Mouse (Mus musculus) neural tube, embryonic 10.5 days (tissue): Measurements from ENCODE around the gene Vmn1r229.

Experiments used
- DNase-seq: peaks from one replicate; pipeline ENCODE4 v3.0.0-alpha.2; 2017; ENCODE audit warnings: low spot score; ENCODE audit errors: extremely low spot score

Gene Vmn1r229

GRCm38 (mm10) chr17:20811255-20811654, at the start of gene Vmn1r229:
Vmn1r229 (plus strand) TSS chr17:20811555.
- DNase-seq, result no peak

- DNase-seq, result no peak
These were observed 25.3 kb upstream of the Vmn1r229 start, which contains the start of gene Vmn1r228 for GRCm38 (mm10) chr17:20786057-20786456. Vmn1r228 (minus strand) TSS chr17:20786157.

GRCm38 (mm10) chr17:20840144-20840543, 28.8 kb downstream of the Vmn1r229 start, which contains the start of gene Vmn1r230:
Vmn1r230 (plus strand) TSS chr17:20840444.
- no peak for DNase-seq
